Mouse (Mus musculus) cerebellum, adult 2 months (tissue): ENCODE measurements at regions not wholly inside any gene's neighbourhood (a gene's known extent, or its start where the extent isn't known, plus 50 kb on each side); places are given as distances from the start of the nearest gene placed in this dataset.

Experiments
- DNase-seq, 2 experiments: peaks; one replicate each; pipeline ENCODE4 v3.0.0; 2021
- H3K27ac ChIP-seq: fragments of 200-500 bp; 2 replicates; pipeline ENCODE4 v1.5.1; 2012; ENCODE audit warnings: low read length, control low read depth, inconsistent platforms; ENCODE audit not compliant: insufficient read depth
- H3K27me3 ChIP-seq: fragments of 200-500 bp; 2 replicates; pipeline ENCODE4 v1.6.1; 2012; ENCODE audit warnings: inconsistent platforms, mild to moderate bottlenecking, low read length, moderate library complexity; ENCODE audit not compliant: control insufficient read depth, insufficient read depth
- H3K4me1 ChIP-seq: fragments of 200-500 bp; 2 replicates; pipeline ENCODE4 v1.6.1; 2011; ENCODE audit warnings: low read length; ENCODE audit not compliant: control insufficient read depth, insufficient read depth
- H3K4me3 ChIP-seq: fragments of 200-500 bp; replicated peaks from 2 replicates; pipeline ENCODE3; 2011; ENCODE audit warnings: mild to moderate bottlenecking, low read depth, low read length, control low read depth; ENCODE audit not compliant: insufficient read depth
- CTCF ChIP-seq: fragments of 200-500 bp; IDR thresholded peaks from 2 replicates; pipeline ENCODE4 v1.5.1; 2011; ENCODE audit warnings: low read depth, mild to moderate bottlenecking, control low read depth, low read length, moderate library complexity, borderline replicate concordance; ENCODE audit not compliant: insufficient read depth
- POLR2A ChIP-seq: fragments of 200-500 bp; IDR thresholded peaks from 2 replicates; pipeline ENCODE4 v1.6.1; 2011; ENCODE audit warnings: low read length, control low read depth, borderline replicate concordance; ENCODE audit not compliant: insufficient read depth
- WGBS: fragments of 180-500 bp; shearing (Covaris S2); methylation state at CpG from one replicate; pipeline ENCODE4 v1.1.7; 2018; 5-methylcytosine and 5-hydroxymethylcytosine counted together

DNA sequence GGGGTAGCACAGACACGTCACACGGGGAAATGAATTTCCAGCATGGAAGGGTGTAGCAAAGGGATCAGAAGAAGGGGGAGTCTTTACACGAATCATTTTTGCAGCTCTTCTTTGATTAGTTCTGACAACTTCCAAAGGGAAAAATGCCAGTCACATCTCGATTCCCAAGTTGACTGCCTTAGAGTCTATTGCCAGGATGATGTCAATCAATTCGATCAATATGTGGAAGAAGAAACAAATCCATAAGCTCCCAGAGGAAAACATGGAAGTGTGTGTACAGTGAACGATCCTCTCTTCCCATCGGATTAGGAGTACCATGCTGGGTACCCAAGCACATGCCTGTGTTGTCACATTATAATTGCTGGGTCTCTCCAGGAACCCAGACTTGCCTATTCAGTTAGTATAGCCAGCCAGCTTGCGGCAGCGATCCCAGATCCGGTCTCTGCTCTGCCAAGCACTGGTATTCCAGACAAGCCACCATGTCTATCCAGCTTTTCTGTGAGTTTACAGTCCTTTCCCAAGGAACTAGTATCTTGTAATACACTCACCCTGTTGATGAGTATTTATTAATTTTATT is 180.7 kb upstream of the Agap1 start:
- H3K4me1 ChIP-seq: no peaks in the 10 kb centered on the region
- no peak overlapping the region for H3K27ac ChIP-seq
- H3K27me3 ChIP-seq: no peaks in the 10 kb centered on the region
- H3K4me3 ChIP-seq: no peak overlapping the region
- WGBS: 79% methylated on average over 10 of the region's 10 CpGs
- DNase-seq: no peak
- TF ChIP-seq POLR2A (no peak), CTCF (no peak)

DNA sequence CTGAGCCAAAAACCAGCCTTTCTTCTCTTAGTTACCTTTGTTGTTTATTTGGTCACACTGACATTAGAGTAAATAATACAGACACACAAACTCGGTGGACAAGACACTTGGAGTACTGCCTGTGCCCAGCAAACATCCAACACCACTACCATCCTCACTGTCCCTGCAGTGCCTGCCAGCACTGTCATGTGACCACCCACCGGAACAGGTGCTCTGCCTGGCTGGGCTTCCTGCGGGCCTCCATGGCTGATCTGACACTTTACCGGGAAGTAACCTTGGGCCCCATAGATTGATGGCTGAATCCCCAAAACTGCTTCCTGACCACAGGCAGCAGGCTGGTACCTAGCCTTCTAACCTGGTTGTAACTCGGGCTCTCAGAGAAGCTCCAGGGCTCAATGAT is 175.2 kb upstream of the Agap1 start:
- H3K4me3 ChIP-seq: no peak overlapping the region
- 36% methylated on average over 5 of the region's 5 CpGs for WGBS

DNA sequence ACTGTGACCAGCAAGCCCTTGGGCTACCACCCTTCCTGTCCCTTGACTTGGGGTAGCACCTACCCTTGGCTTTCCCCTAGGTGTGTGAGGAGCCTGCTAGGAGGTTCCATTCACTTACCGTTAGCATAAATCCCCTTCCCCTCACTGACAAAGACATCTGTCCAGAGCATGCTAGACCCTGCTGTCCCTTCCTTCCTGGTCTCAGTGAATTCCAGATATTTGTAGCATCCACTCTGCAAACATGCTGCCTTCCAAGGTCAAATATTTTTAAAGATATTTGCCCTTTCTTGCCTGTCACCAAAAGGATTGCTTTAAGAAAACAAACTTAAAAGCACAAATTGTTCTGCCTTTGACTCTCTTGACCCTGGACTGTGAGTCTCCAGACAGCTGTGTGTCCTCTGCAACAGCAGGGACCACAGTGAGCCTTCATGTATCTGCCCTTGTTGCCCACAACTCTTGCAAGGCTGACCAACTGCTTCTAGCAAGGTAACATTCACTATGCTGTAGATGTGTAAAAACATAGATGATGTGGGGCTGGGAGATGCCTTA is 173.4 kb upstream of the Agap1 start:
- Histone ChIP-seq H3K4me1 (no peaks in the 10 kb centered on the region), H3K27ac (no peak overlapping the region), H3K27me3 (no peaks in the 10 kb centered on the region), H3K4me3 (no peak overlapping the region)
- no peak for DNase-seq
- WGBS: 85% methylated on average over 1 of the region's 1 CpGs
- TF ChIP-seq POLR2A (no peak), CTCF (no peak)

More for the DNA sequence above, 175.2 kb upstream of the Agap1 start:
- Histone ChIP-seq H3K27ac (no peak overlapping the region), H3K27me3 (no peaks in the 10 kb centered on the region), H3K4me1 (no peaks in the 10 kb centered on the region)
- no peak for DNase-seq
- TF ChIP-seq POLR2A (no peak), CTCF (no peak)

DNA sequence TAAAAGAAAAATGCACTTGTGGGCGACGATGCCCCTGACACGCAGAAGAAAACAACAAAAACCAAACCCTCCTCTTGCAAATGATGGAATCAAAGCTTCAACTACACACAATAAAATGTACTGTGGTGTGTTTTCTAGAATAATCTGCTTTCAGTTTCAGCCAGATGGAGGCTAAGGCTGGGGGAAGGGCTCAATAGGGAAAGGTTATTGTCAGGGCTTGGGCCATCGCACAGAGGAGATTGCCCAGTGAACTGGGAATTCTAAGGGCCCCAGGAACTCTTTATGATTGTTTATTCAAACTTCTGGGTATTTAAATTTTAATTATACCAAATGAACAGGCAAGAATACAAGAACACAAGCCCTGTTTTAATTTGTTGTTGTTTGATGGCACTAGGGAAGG is 169.6 kb upstream of the Agap1 start:
- 82% methylated on average over 4 of the region's 4 CpGs for WGBS
- no peak for TF ChIP-seq POLR2A
- no peak for TF ChIP-seq CTCF
- no peak overlapping the region for H3K4me3 ChIP-seq

DNA sequence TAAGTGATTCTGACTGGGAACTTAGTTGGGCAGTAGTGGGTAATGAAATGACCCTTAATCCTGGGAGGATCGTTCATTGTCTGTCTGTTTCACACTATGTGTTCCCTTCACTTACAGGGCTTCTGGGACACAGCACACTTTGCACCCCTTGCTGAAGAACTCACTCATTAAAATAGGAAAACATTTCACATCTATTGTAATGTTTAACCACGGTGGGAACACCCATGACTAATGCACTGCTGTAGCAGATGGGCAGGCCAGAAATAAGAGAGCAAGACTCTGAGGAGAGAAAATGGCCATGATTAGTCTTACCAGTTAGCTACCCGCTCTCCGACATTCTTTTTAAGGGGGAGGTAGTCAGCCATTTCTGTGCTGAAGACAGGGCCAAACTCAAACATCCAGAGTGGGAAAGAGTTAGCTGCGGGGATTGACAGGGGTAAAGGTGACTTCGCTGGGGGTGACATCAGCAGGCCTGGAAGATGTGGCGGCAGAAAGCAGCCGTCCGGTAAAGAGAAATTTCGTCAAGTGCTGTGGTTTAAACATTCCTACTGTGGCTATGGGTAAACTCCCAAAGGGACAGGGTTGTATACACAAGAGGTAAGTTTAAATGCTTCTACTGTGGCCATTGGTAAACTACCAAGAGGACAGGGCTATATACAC is 167.3 kb upstream of the Agap1 start:
- H3K27ac ChIP-seq: no peak overlapping the region
- DNase-seq: no peak
- TF ChIP-seq CTCF: no peak
- no peak for TF ChIP-seq POLR2A
- no peaks in the 10 kb centered on the region for H3K4me1 ChIP-seq
- no peaks in the 10 kb centered on the region for H3K27me3 ChIP-seq
- no peak overlapping the region for H3K4me3 ChIP-seq
- 86% methylated on average over 10 of the region's 10 CpGs for WGBS

More for the DNA sequence above, 169.6 kb upstream of the Agap1 start:
- Histone ChIP-seq H3K4me1 (no peaks in the 10 kb centered on the region), H3K27ac (no peak overlapping the region), H3K27me3 (no peaks in the 10 kb centered on the region)
- no peak for DNase-seq

DNA sequence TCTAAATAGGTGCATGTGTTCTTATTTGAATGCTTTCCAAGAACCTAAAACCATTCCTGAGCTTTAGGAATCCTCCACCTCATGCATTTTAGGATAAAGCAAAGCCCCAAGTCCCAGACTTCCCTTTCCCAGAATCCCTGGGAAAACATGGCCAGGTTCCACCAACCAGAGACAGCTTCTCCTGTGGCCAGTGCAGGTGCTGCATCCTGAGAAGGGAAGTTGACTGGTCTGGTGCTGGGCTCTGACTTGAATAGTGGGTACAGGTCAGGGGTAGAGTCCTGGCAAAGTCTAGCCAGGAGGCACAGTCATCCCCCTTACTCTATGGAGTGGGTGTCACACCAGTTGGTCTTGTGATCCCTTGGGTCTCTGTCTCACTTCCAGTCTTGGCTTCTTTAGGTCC is 166.6 kb upstream of the Agap1 start:
- no peaks in the 10 kb centered on the region for H3K27me3 ChIP-seq
- H3K27ac ChIP-seq: no peak overlapping the region
- TF ChIP-seq POLR2A (no peak), CTCF (no peak)
- H3K4me1 ChIP-seq: no peaks in the 10 kb centered on the region
- DNase-seq: no peak
- H3K4me3 ChIP-seq: no peak overlapping the region

DNA sequence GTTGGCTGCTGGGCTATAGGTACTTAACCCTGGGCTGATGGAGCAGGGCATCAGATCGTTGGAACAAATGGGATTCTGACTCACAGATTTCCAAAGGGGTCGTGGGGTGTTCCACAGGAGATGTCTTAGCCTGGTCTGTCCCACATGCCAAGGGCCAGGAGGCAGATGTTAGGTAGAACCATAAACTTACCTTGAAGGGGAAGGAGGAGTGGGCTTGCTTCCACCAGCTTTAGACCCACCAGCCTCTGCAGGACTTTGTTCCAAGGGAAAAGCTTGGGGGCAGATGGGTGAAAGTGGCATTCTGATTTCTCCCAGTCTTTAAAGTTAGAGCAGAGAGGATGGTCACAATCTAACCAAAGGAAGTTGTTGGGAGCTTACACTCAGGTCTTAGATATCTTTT is 165.7 kb upstream of the Agap1 start:
- WGBS: 80% methylated on average over 2 of the region's 2 CpGs
- H3K27ac ChIP-seq: no peak overlapping the region
- TF ChIP-seq POLR2A: no peak
- TF ChIP-seq CTCF: no peak
- H3K27me3 ChIP-seq: no peaks in the 10 kb centered on the region
- H3K4me3 ChIP-seq: no peak overlapping the region
- no peaks in the 10 kb centered on the region for H3K4me1 ChIP-seq
- no peak for DNase-seq

DNA sequence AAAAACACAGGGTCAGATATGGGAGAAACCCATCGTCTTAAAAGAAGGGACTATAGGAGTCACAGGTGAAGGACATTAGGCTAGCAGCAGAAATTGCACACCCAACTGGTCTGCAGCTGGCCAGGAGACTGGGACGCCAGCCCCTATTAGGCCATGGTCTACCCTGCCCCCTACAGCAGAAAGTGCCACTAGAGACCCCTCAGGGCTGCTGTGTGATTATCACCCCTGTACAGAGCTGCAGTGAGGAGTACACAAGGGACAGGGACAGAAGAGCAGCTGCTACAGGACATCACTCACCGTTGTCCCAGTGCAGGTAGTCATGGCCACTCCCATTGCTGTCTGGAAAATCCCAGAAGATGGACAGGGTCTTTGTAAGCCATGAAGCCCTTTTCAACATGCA is 157.9 kb upstream of the Agap1 start:
- no peak for TF ChIP-seq CTCF
- TF ChIP-seq POLR2A: no peak
- no peaks in the 10 kb centered on the region for H3K4me1 ChIP-seq
- no peak for DNase-seq
- H3K4me3 ChIP-seq: no peak overlapping the region
- H3K27me3 ChIP-seq: no peaks in the 10 kb centered on the region
- WGBS: 87% methylated on average over 3 of the region's 3 CpGs
- H3K27ac ChIP-seq: no peak overlapping the region

DNA sequence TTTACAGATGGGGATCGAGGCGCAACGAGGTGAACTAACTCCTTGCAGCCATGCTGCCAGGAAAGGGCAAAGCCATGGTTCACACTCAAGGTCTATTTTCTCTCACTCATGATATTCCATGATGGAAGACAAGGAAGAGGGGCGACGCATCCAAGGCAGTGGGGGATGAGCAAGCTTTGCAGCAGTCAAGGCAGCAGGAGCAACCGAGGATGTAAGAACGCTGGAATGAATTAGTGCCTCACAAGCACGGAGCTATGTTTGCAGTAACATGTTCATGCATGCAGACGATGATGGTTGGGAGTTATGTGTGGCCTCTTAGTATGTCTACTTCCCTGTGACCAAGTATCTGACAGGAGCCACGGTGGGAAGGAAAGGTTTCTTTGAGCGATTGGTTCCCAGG is 156.8 kb upstream of the Agap1 start:
- no peak for DNase-seq
- H3K27me3 ChIP-seq: no peaks in the 10 kb centered on the region
- 90% methylated on average over 11 of the region's 11 CpGs for WGBS
- no peak overlapping the region for H3K4me3 ChIP-seq
- TF ChIP-seq CTCF (no peak), POLR2A (no peak)
- H3K4me1 ChIP-seq: no peaks in the 10 kb centered on the region
- H3K27ac ChIP-seq: no peak overlapping the region
